Mouse (Mus musculus) midbrain, embryonic 15.5 days (tissue): Measurements from ENCODE around the gene Abhd10. TPM values are rescaled to one million over a fixed set of nuclear protein-coding genes. Genes with fewer than 3 reads are reported as not detected.
A peak's percentile ranks its signal among the peaks of the same experiment; 100 is the strongest.

Source experiments
- ATAC-seq: fragments of 200-750 bp; cut with Nextera tagmentation; replicated peaks from 2 replicates; pipeline ENCODE4 v1.8.0; 2017; ENCODE audit warnings: moderate TSS enrichment
- H3K27ac ChIP-seq: fragments of 300-500 bp; sonication (generic); 2 replicates; pipeline ENCODE4 v1.5.1; 2015; ENCODE audit warnings: mild to moderate bottlenecking, inconsistent platforms
- H3K27me3 ChIP-seq: fragments of 300-500 bp; sonication (generic); replicated peaks from 2 replicates; pipeline ENCODE4 v1.6.1; 2015; ENCODE audit warnings: inconsistent platforms
- H3K36me3 ChIP-seq: fragments of 300-500 bp; sonication (generic); replicated peaks from 2 replicates; pipeline ENCODE4 v1.6.1; 2015; ENCODE audit warnings: inconsistent platforms
- H3K4me1 ChIP-seq: fragments of 300-500 bp; sonication (generic); 2 replicates; pipeline ENCODE4 v1.6.1; 2015; ENCODE audit warnings: inconsistent platforms
- H3K4me2 ChIP-seq: fragments of 300-500 bp; sonication (generic); 2 replicates; pipeline ENCODE4 v1.6.1; 2015; ENCODE audit warnings: inconsistent platforms, mild to moderate bottlenecking, moderate library complexity
- H3K4me3 ChIP-seq: fragments of 300-500 bp; sonication (generic); 2 replicates; pipeline ENCODE4 v1.5.1; 2015; ENCODE audit warnings: mild to moderate bottlenecking, inconsistent platforms
- H3K9ac ChIP-seq: fragments of 300-500 bp; sonication (generic); 2 replicates; pipeline ENCODE4 v1.6.1; 2015; ENCODE audit warnings: mild to moderate bottlenecking, inconsistent platforms
- H3K9me3 ChIP-seq: fragments of 300-500 bp; sonication (generic); 2 replicates; pipeline ENCODE4 v1.6.1; 2016; ENCODE audit warnings: inconsistent platforms
- WGBS: fragments of 180-500 bp; shearing (Covaris S2); methylation state at CpG from one replicate; pipeline ENCODE4 v1.1.7; 2015; ENCODE audit warnings: mixed read lengths; 5-methylcytosine and 5-hydroxymethylcytosine counted together
- polyA plus RNA-seq: library from polyadenylated mRNA; unstranded; fragments of >200 nt; fragmentation: Nextera tagmentation; extraction: Ambion mirVana; gene quantifications from 2 replicates; pipeline ENCODE4 v1.2.1, GENCODE M21; 2015

Abhd10 gene
- polyA plus RNA-seq, 1 experiment from 2014 or later, result 42.0 TPM

GRCm38 (mm10) chr16:45762859-45763505 lies 20.2 kb upstream of the Abhd10 start:
- Histone ChIP-seq H3K9me3 (no peaks in the 10 kb centered on the region), H3K4me1 (no peaks in the 10 kb centered on the region), H3K4me2 (no peak overlapping the region), H3K27me3 (no peaks in the 10 kb centered on the region), H3K27ac (no peak overlapping the region), H3K36me3 (no peaks in the 10 kb centered on the region), H3K9ac (no peak overlapping the region), H3K4me3 (no peak overlapping the region)
- 86% methylated on average over 13 of the region's 13 CpGs for WGBS
- ATAC-seq, result no peak

- no peak overlapping the region for H3K27ac ChIP-seq
- H3K4me1 ChIP-seq, result no peaks in the 10 kb centered on the region
- H3K4me3 ChIP-seq, result no peak overlapping the region
- no peaks in the 10 kb centered on the region for H3K9me3 ChIP-seq
- no peak overlapping the region for H3K9ac ChIP-seq
- no peaks in the 10 kb centered on the region for H3K36me3 ChIP-seq
- no peaks in the 10 kb centered on the region for H3K27me3 ChIP-seq
- WGBS, result 82% methylated on average over 1 of the region's 1 CpGs
- ATAC-seq, result no peak
- no peak overlapping the region for H3K4me2 ChIP-seq
Observed at GRCm38 (mm10) chr16:45761425-45761824, 18.7 kb upstream of the Abhd10 start.

DNA sequence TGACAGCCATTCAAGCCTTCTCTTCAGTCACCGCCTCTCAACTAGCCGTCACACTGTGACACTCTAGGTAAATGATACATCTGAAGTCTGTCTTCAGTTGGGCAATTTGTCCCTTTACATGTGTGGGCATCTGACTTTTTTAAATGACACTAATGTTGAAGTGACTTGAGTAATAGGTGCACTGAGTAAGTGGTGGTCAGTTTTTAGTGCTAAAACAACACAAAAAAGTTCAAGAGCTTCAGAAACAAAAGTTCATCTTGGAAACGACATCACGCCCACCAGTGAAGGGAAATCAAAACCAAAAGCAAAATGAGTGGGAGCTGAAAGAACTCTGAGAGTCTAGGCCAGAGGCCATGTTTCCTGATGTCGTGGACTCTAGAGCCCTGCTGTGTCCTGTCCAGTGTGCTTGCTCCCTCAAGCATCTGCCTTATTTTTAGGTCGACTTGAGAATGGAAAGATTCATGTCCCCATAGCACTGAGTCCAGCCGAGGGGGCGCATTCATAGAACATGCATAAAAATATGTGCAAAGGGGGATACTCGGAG lies 16.0 kb upstream of the Abhd10 start:
- H3K4me2 ChIP-seq, result no peak overlapping the region
- H3K36me3 ChIP-seq, result no peaks in the 10 kb centered on the region
- no peaks in the 10 kb centered on the region for H3K9me3 ChIP-seq
- no peaks in the 10 kb centered on the region for H3K4me1 ChIP-seq
- ATAC-seq, result no peak
- no peak overlapping the region for H3K4me3 ChIP-seq
- no peak overlapping the region for H3K27ac ChIP-seq
- no peak overlapping the region for H3K9ac ChIP-seq
- WGBS, result 91% methylated on average over 9 of the region's 9 CpGs
- no peaks in the 10 kb centered on the region for H3K27me3 ChIP-seq

DNA sequence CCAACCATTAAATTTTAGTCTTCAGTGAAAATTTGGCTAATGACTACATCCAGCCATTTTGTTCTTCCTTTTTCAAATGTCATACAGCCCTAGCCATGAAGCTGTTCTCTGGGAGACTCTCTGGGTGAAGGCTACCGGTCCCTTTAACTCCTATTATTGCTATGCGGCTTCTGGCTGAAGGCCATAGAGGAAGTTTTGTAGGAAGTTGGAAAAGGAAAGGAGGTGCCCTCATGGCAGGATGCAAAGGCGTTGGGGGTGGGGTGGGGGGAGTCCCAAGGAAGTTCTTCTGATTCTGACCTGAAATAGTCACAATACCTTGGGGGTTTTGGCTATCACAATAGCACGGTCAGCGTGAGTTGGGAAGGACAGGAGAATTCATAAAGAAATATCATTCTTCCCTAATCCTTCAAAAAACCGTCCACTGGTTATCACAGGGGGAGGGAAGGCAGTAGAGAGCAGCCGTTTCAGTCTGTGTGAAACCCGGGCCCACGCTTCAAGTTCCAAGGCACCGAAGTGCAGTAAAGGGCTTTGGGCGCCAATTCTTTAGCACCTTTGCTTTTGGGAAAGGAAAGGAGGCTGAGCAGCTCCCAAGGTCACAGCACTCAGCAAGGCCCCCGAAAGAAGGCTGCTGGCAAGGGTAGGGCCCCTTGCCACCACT lies 14.8 kb upstream of the Abhd10 start:
- Histone ChIP-seq H3K4me3 (no peak overlapping the region), H3K9ac (no peak overlapping the region), H3K4me1 (no peaks in the 10 kb centered on the region), H3K9me3 (no peaks in the 10 kb centered on the region), H3K4me2 (no peak overlapping the region), H3K27me3 (no peaks in the 10 kb centered on the region), H3K27ac (no peak overlapping the region), H3K36me3 (no peaks in the 10 kb centered on the region)
- ATAC-seq, result peak; percentile 56
- 88% methylated on average over 12 of the region's 12 CpGs for WGBS

DNA sequence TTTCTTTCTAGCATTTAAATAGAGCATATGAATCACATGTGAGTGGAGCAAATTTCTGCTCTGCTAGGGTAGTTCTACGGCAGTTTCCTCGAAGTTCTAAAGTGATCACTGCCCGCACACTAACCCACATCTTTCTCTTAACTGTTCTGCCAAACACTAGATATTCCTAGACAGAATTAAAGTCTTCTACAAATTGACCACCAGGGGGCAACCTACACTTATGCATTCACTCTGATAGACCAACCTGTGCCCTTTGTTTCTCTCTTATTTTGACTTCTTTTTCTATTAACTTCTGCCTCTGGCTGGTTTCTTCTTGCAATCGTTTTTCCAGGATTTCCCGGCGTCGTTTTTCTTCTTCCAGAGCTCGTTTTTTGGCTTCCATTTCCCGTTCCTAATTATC lies 14.1 kb upstream of the Abhd10 start:
- peak; percentile 91 for ATAC-seq
- 45% methylated on average over 9 of the region's 9 CpGs for WGBS
- Histone ChIP-seq H3K4me2 (no peak overlapping the region), H3K4me1 (no peaks in the 10 kb centered on the region), H3K36me3 (no peaks in the 10 kb centered on the region), H3K27me3 (no peaks in the 10 kb centered on the region), H3K9ac (no peak overlapping the region), H3K27ac (no peak overlapping the region), H3K4me3 (no peak overlapping the region), H3K9me3 (no peaks in the 10 kb centered on the region)

- H3K9me3 ChIP-seq, result no peaks in the 10 kb centered on the region
- 0 out of 2 replicates have a peak overlapping the region, but pooled peaks have one; percentile 59 for H3K9ac ChIP-seq
- WGBS, result 60% methylated on average over 4 of the region's 4 CpGs
- peaks cover 19% of the 10 kb centered on the region for H3K4me1 ChIP-seq
- peak overlapping the region; percentile 59 for H3K4me2 ChIP-seq
- H3K27ac ChIP-seq, result peak overlapping the region; percentile 86
- peak; percentile 15; the same call in 1 of the 2 replicates for ATAC-seq
- no peaks in the 10 kb centered on the region for H3K27me3 ChIP-seq
- 0 out of 2 replicates have a peak, but pooled peaks cover 2% of the 10 kb centered on the region for H3K36me3 ChIP-seq
- H3K4me3 ChIP-seq, result peak overlapping the region; percentile 52
Observed at GRCm38 (mm10) chr16:45743591-45744144, 913 bp upstream of the Abhd10 start.

GRCm38 (mm10) chr16:45737880-45738279 lies 4.9 kb downstream of the Abhd10 start:
- WGBS, result 96% methylated on average over 8 of the region's 8 CpGs
- Histone ChIP-seq H3K4me2 (no peak overlapping the region), H3K9ac (no peak overlapping the region), H3K9me3 (no peaks in the 10 kb centered on the region), H3K36me3 (peaks cover 28% of the 10 kb centered on the region; the same call in 1 of the 2 replicates), H3K4me1 (peaks cover 12% of the 10 kb centered on the region), H3K27ac (no peak overlapping the region), H3K4me3 (no peak overlapping the region), H3K27me3 (no peaks in the 10 kb centered on the region)
- ATAC-seq, result no peak

- H3K4me3 ChIP-seq, result no peak overlapping the region
- H3K27me3 ChIP-seq, result no peaks in the 10 kb centered on the region
- no peaks in the 10 kb centered on the region for H3K9me3 ChIP-seq
- no peak overlapping the region for H3K27ac ChIP-seq
- 95% methylated on average over 3 of the region's 3 CpGs for WGBS
- peaks cover 36% of the 10 kb centered on the region; the same call in 1 of the 2 replicates for H3K36me3 ChIP-seq
- peaks cover 12% of the 10 kb centered on the region for H3K4me1 ChIP-seq
- H3K4me2 ChIP-seq, result no peak overlapping the region
- H3K9ac ChIP-seq, result no peak overlapping the region
- no peak for ATAC-seq
Observed at GRCm38 (mm10) chr16:45736724-45737123, 6.0 kb downstream of the Abhd10 start.

- 83% methylated on average over 5 of the region's 5 CpGs for WGBS
- H3K9ac ChIP-seq, result no peak overlapping the region
- peaks cover 4% of the 10 kb centered on the region for H3K4me1 ChIP-seq
- no peaks in the 10 kb centered on the region for H3K27me3 ChIP-seq
- H3K36me3 ChIP-seq, result peaks cover 25% of the 10 kb centered on the region; the same call in 1 of the 2 replicates
- H3K4me2 ChIP-seq, result no peak overlapping the region
- ATAC-seq, result no peak
- H3K27ac ChIP-seq, result no peak overlapping the region
- H3K9me3 ChIP-seq, result no peaks in the 10 kb centered on the region
- H3K4me3 ChIP-seq, result no peak overlapping the region
Observed at GRCm38 (mm10) chr16:45729163-45729562, 13.6 kb downstream of the Abhd10 start.

DNA sequence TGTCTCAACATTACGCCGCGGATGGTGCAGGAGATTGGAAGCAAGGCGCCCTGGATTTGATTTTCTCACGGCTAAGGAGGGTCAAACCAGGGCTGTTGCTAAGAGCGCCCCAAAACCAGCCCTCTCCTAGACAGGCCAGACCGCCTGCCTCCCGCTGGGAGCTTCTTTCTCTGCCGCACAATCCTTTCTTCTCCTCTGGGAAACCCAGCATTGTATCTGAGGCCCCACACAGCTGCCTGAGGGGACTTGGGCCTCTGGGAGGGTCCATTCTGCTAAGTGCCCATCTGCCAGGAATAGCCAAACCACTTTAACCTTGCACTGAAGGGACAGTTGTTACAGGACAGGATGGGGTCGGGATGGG lies 18.0 kb downstream of the Abhd10 start:
- H3K27me3 ChIP-seq, result no peaks in the 10 kb centered on the region
- under 1% methylated on average over 10 of the region's 10 CpGs for WGBS
- peak overlapping the region; percentile 73 for H3K9ac ChIP-seq
- H3K36me3 ChIP-seq, result 0 out of 2 replicates have a peak, but pooled peaks cover 3% of the 10 kb centered on the region
- peak overlapping the region; percentile 97 for H3K27ac ChIP-seq
- ATAC-seq, result peak; percentile 82
- H3K4me3 ChIP-seq, result peak overlapping the region; percentile 60
- H3K9me3 ChIP-seq, result no peaks in the 10 kb centered on the region
- H3K4me2 ChIP-seq, result peak overlapping the region; percentile 71
- H3K4me1 ChIP-seq, result peaks cover 32% of the 10 kb centered on the region

- ATAC-seq, result peak; percentile 91
- under 1% methylated on average over 30 of the region's 30 CpGs for WGBS
- Histone ChIP-seq H3K9me3 (no peaks in the 10 kb centered on the region), H3K27me3 (no peaks in the 10 kb centered on the region), H3K9ac (peak within 1 kb of the TSS; percentile 73), H3K4me2 (peak within 1 kb of the TSS; percentile 71), H3K27ac (peak within 1 kb of the TSS; percentile 97), H3K4me3 (peak within 1 kb of the TSS; percentile 60), H3K4me1 (peaks cover 37% of the 10 kb centered on the region), H3K36me3 (peaks cover 3% of the 10 kb centered on the region; the same call in 1 of the 2 replicates)
Observed at GRCm38 (mm10) chr16:45724061-45724741, 18.6 kb downstream of the Abhd10 start, which contains the start of gene Tagln3. Gene Tagln3, minus strand, starts transcription at chr16:45724608.
